Mouse (Mus musculus) limb, embryonic 11.5 days (tissue): ENCODE measurements around the gene Serpina1e. TPM values are rescaled to one million over a fixed set of nuclear protein-coding genes. Genes with fewer than 3 reads are reported as not detected.
"Not testable (repeated sequence)": the region's sequence is repeated elsewhere in the genome, so short reads cannot be mapped to it uniquely, and the experiment has no call there.

Experiments used
- ATAC-seq: fragments of 200-750 bp; cut with Nextera tagmentation; 2 replicates; pipeline ENCODE4 v1.8.0; 2017; ENCODE audit warnings: low read depth; ENCODE audit not compliant: insufficient number of reproducible peaks, low FRiP score, low TSS enrichment
- DNase-seq: peaks from one replicate; pipeline ENCODE4 v3.0.0-alpha.2; 2015; ENCODE audit warnings: low spot score
- H3K27ac ChIP-seq: fragments of 300-500 bp; sonication (generic); replicated peaks from 2 replicates; pipeline ENCODE4 v1.5.1; 2014; ENCODE audit warnings: low read depth, mild to moderate bottlenecking, low read length
- H3K27me3 ChIP-seq: fragments of 300-500 bp; sonication (generic); 2 replicates; pipeline ENCODE4 v1.6.1; 2014; ENCODE audit warnings: mild to moderate bottlenecking, low read length, mixed read lengths; ENCODE audit not compliant: control insufficient read depth, insufficient read depth
- H3K36me3 ChIP-seq: fragments of 300-500 bp; sonication (generic); 2 replicates; pipeline ENCODE4 v1.6.1; 2014; ENCODE audit warnings: mild to moderate bottlenecking, low read length, moderate library complexity, mixed read lengths; ENCODE audit not compliant: control insufficient read depth, insufficient read depth
- H3K4me1 ChIP-seq: fragments of 300-500 bp; sonication (generic); 2 replicates; pipeline ENCODE4 v1.6.1; 2014; ENCODE audit warnings: low read length, mixed read lengths; ENCODE audit not compliant: control insufficient read depth, insufficient read depth
- H3K4me2 ChIP-seq: fragments of 300-500 bp; sonication (generic); 2 replicates; pipeline ENCODE4 v1.6.1; 2014; ENCODE audit warnings: low read depth, mild to moderate bottlenecking, moderate library complexity; ENCODE audit not compliant: severe bottlenecking
- H3K4me3 ChIP-seq: fragments of 300-500 bp; sonication (generic); 2 replicates; pipeline ENCODE4 v1.5.1; 2014; ENCODE audit warnings: low read depth, low read length
- H3K9ac ChIP-seq: fragments of 300-500 bp; sonication (generic); 2 replicates; pipeline ENCODE4 v1.6.1; 2014; ENCODE audit warnings: mild to moderate bottlenecking, low read length
- H3K9me3 ChIP-seq: fragments of 300-500 bp; sonication (generic); 2 replicates; pipeline ENCODE4 v1.6.1; 2016; ENCODE audit warnings: low read length; ENCODE audit not compliant: control insufficient read depth
- WGBS: fragments of 180-500 bp; shearing (Covaris S2); extraction: QIAGEN DNeasy Blood & Tissue Kit; methylation state at CpG from one replicate; pipeline ENCODE4 v1.1.7; 2014; 5-methylcytosine and 5-hydroxymethylcytosine counted together
- polyA plus RNA-seq: library from polyadenylated mRNA; unstranded; fragments of >200 nt; fragmentation: Nextera tagmentation; extraction: Ambion mirVana; gene quantifications from 2 replicates; pipeline ENCODE4 v1.2.1, GENCODE M21; 2014

Gene Serpina1e
- polyA plus RNA-seq, 1 experiment from 2014 or later: not detected

GRCm38 (mm10) chr12:103956555-103956954 is 2.2 kb downstream of the Serpina1e start:
- ATAC-seq: not testable (repeated sequence)

GRCm38 (mm10) chr12:103952972-103953371 is 5.8 kb downstream of the Serpina1e start:
- not testable (repeated sequence) for H3K4me1 ChIP-seq, H3K27me3 ChIP-seq, H3K4me2 ChIP-seq, H3K9ac ChIP-seq, ATAC-seq, DNase-seq, H3K27ac ChIP-seq, H3K4me3 ChIP-seq, H3K9me3 ChIP-seq, H3K36me3 ChIP-seq
- 78% methylated on average over 3 of the region's 3 CpGs for WGBS

More at GRCm38 (mm10) chr12:103956555-103956954, 2.2 kb downstream of the Serpina1e start:
- WGBS: 94% methylated on average over 2 of the region's 2 CpGs
- H3K27ac ChIP-seq, H3K9ac ChIP-seq, H3K4me1 ChIP-seq, H3K36me3 ChIP-seq, H3K4me3 ChIP-seq, H3K27me3 ChIP-seq, H3K9me3 ChIP-seq, H3K4me2 ChIP-seq, DNase-seq: not testable (repeated sequence)

GRCm38 (mm10) chr12:103946243-103946642 is 12.5 kb downstream of the Serpina1e start:
- Histone ChIP-seq H3K36me3 (no peaks in the 10 kb centered on the region), H3K9ac (no peak overlapping the region), H3K4me1 (no peaks in the 10 kb centered on the region), H3K27ac (no peak overlapping the region), H3K4me2 (no peak overlapping the region), H3K4me3 (no peak overlapping the region), H3K9me3 (no peaks in the 10 kb centered on the region; the same call in 1 of the 2 replicates), H3K27me3 (no peaks in the 10 kb centered on the region)
- no peak for ATAC-seq
- DNase-seq: no peak
- WGBS: 90% methylated on average over 4 of the region's 4 CpGs

GRCm38 (mm10) chr12:103909181-103909580 is 49.6 kb downstream of the Serpina1e start:
- H3K9ac ChIP-seq, H3K9me3 ChIP-seq, H3K27ac ChIP-seq, H3K36me3 ChIP-seq, ATAC-seq, H3K4me2 ChIP-seq, H3K4me3 ChIP-seq, H3K27me3 ChIP-seq, DNase-seq, H3K4me1 ChIP-seq: not testable (repeated sequence)
- 97% methylated on average over 10 of the region's 16 CpGs for WGBS

GRCm38 (mm10) chr12:103907746-103908145 is 51.0 kb downstream of the Serpina1e start:
- ATAC-seq, DNase-seq, H3K9ac ChIP-seq, H3K9me3 ChIP-seq, H3K4me3 ChIP-seq, H3K4me2 ChIP-seq, H3K36me3 ChIP-seq, H3K4me1 ChIP-seq, H3K27ac ChIP-seq, H3K27me3 ChIP-seq: not testable (repeated sequence)
- WGBS: 35% methylated on average over 1 of the region's 1 CpGs

- H3K4me3 ChIP-seq, ATAC-seq, H3K9ac ChIP-seq, H3K4me2 ChIP-seq, H3K4me1 ChIP-seq, H3K27me3 ChIP-seq, H3K9me3 ChIP-seq, H3K27ac ChIP-seq, DNase-seq, H3K36me3 ChIP-seq: not testable (repeated sequence)
- WGBS: 87% methylated on average over 4 of the region's 4 CpGs
Measured at GRCm38 (mm10) chr12:103904837-103905340, 53.9 kb downstream of the Serpina1e start, which contains the start of gene Serpina1c. Gene Serpina1c, minus strand, starts transcription at chr12:103904887.

- not testable (repeated sequence) for H3K4me1 ChIP-seq, H3K4me2 ChIP-seq, H3K9ac ChIP-seq, H3K27ac ChIP-seq, H3K36me3 ChIP-seq, H3K27me3 ChIP-seq, ATAC-seq, H3K9me3 ChIP-seq, DNase-seq, H3K4me3 ChIP-seq
- WGBS: 95% methylated on average over 3 of the region's 3 CpGs
Measured at GRCm38 (mm10) chr12:103901929-103902328, 56.8 kb downstream of the Serpina1e start.
